Mouse (Mus musculus): Measurements from ENCODE around the gene Tmcc3. TPM values are rescaled to one million over a fixed set of nuclear protein-coding genes. Genes with fewer than 3 reads are reported as not detected.

Gene Tmcc3
- polyA plus RNA-seq, 1 experiment from 2014 or later = 17.5 TPM

- no peak overlapping the region for H3K9ac ChIP-seq
- H3K27me3 ChIP-seq = no peaks in the 10 kb centered on the region
- H3K4me2 ChIP-seq = no peak overlapping the region
- no peaks in the 10 kb centered on the region for H3K36me3 ChIP-seq
- H3K4me1 ChIP-seq = peaks cover 29% of the 10 kb centered on the region
- no peak overlapping the region; the same call in 1 of the 2 replicates for H3K27ac ChIP-seq
- no peaks in the 10 kb centered on the region for H3K9me3 ChIP-seq
- 31% methylated on average over 2 of the region's 2 CpGs for WGBS
- H3K4me3 ChIP-seq = no peak overlapping the region
- no peak for ATAC-seq (ENCODE audit: insufficient number of reproducible peaks, low FRiP score, low TSS enrichment, low read depth)
Measured at GRCm38 (mm10) chr10:94551065-94551464, 239.3 kb downstream of the Tmcc3 start.

- Histone ChIP-seq H3K4me2 (no peak overlapping the region), H3K4me1 (peaks cover 24% of the 10 kb centered on the region), H3K9me3 (no peaks in the 10 kb centered on the region), H3K9ac (no peak overlapping the region), H3K36me3 (no peaks in the 10 kb centered on the region), H3K27ac (no peak overlapping the region), H3K27me3 (no peaks in the 10 kb centered on the region), H3K4me3 (no peak overlapping the region)
- 76% methylated on average over 6 of the region's 6 CpGs for WGBS
- ATAC-seq (ENCODE audit: insufficient number of reproducible peaks, low FRiP score, low TSS enrichment, low read depth) = no peak
Measured at GRCm38 (mm10) chr10:94551511-94551910, 239.8 kb downstream of the Tmcc3 start.

DNA sequence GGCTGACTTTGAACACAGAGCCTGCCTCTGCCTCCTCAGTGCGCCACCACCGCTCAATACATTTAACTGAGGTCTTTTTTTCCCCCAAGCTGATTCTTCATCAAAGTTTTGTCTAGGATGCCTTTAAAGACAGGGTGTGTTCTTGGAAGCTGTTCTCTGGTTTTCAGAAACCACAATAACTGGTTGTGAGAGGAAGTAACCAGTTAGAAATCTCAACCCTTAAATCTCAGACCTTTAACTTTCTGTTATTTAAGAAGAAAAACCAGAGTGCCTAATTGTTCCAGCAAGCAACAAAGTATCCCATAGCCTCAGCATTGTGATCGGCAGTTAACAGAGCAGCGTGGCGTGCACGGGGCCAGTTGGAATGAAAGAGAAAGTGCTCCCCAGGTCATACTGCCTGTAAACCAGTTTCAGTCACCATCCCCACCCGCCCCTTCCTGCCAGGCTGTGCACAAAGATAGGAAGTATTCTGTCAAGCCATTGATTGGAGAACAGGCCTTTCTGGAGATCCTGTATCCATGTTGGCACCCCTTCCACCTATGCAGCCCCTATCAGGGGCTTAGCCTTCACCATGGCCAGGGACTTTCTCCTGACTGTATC lies 240.3 kb downstream of the Tmcc3 start:
- Histone ChIP-seq H3K27me3 (no peaks in the 10 kb centered on the region), H3K9ac (no peak overlapping the region), H3K27ac (no peak overlapping the region), H3K9me3 (no peaks in the 10 kb centered on the region), H3K36me3 (no peaks in the 10 kb centered on the region), H3K4me2 (no peak overlapping the region), H3K4me3 (no peak overlapping the region), H3K4me1 (peaks cover 20% of the 10 kb centered on the region)
- ATAC-seq (ENCODE audit: insufficient number of reproducible peaks, low FRiP score, low TSS enrichment, low read depth) = no peak
- 76% methylated on average over 7 of the region's 7 CpGs for WGBS

DNA sequence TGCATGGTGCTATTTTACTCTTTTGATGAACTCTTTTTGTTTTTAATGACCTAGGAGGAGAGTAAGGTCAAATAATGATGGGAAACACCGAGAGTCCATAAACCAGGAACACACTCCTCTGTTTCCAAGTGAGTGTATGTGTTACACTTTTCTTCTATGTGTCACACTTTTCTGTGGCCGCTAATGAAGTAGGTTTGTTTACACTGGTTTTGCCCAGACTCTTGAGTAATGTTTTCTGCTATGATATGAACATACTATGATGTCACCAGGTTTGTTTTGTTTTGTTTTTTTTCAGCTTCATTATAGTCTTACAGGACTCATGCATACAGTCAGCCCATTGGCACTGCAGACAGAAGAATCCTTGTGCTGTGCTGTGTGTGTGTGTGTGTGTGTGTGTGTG lies 243.6 kb downstream of the Tmcc3 start:
- H3K27ac ChIP-seq = no peak overlapping the region
- 80% methylated on average over 2 of the region's 2 CpGs for WGBS
- no peaks in the 10 kb centered on the region for H3K9me3 ChIP-seq
- no peaks in the 10 kb centered on the region for H3K27me3 ChIP-seq
- no peaks in the 10 kb centered on the region for H3K36me3 ChIP-seq
- no peak overlapping the region for H3K4me2 ChIP-seq
- H3K4me1 ChIP-seq = peaks cover 10% of the 10 kb centered on the region
- H3K4me3 ChIP-seq = no peak overlapping the region
- H3K9ac ChIP-seq = no peak overlapping the region
- ATAC-seq (ENCODE audit: insufficient number of reproducible peaks, low FRiP score, low TSS enrichment, low read depth) = no peak

DNA sequence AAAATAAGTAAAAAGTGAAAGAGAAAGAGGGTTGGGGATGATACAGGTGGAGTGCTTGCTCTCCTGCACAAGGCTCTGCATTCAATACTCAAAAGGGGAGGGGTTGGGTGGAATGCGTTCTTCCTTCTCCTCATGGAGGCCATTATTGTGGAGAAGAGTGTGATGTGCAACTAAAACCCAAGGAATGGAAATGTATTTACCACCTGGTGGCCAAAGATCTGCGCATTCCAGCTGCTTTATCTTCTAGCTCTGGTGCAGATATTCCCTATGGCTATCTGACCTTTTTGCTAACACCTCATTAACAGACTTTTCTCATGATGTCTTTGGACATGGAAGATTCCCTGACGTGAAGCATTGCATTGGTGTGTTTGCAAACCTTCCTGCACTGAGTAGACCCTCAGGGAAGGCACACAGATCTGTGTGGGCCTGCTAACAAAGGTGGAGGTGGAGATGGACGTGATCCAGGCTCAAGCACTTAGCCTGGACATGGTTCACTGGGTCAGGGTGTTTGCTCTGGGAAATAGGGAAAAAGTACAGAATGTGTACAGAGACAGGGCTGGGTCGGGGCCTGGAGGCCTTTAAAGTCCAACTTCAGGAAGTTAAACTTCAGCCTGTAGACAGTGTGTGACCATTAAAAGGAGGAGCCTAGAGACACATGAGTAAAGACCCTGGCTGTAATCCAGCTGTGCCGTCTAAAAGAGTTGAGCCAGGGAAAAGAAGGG lies 245.8 kb downstream of the Tmcc3 start:
- 52% methylated on average over 6 of the region's 6 CpGs for WGBS
- Histone ChIP-seq H3K27ac (no peak overlapping the region), H3K4me2 (no peak overlapping the region), H3K27me3 (no peaks in the 10 kb centered on the region), H3K9ac (no peak overlapping the region), H3K4me1 (no peaks in the 10 kb centered on the region), H3K4me3 (no peak overlapping the region), H3K36me3 (no peaks in the 10 kb centered on the region), H3K9me3 (no peaks in the 10 kb centered on the region)
- ATAC-seq (ENCODE audit: insufficient number of reproducible peaks, low FRiP score, low TSS enrichment, low read depth) = 0 out of 2 replicates have a peak, but pooled peaks have one; percentile 35

GRCm38 (mm10) chr10:94558826-94559225 lies 247.1 kb downstream of the Tmcc3 start:
- H3K36me3 ChIP-seq = no peaks in the 10 kb centered on the region
- no peaks in the 10 kb centered on the region for H3K4me1 ChIP-seq
- H3K9me3 ChIP-seq = no peaks in the 10 kb centered on the region
- 71% methylated on average over 7 of the region's 7 CpGs for WGBS
- H3K4me2 ChIP-seq = no peak overlapping the region
- H3K9ac ChIP-seq = no peak overlapping the region
- H3K27ac ChIP-seq = no peak overlapping the region
- H3K27me3 ChIP-seq = no peaks in the 10 kb centered on the region
- no peak for ATAC-seq (ENCODE audit: insufficient number of reproducible peaks, low FRiP score, low TSS enrichment, low read depth)
- no peak overlapping the region for H3K4me3 ChIP-seq

DNA sequence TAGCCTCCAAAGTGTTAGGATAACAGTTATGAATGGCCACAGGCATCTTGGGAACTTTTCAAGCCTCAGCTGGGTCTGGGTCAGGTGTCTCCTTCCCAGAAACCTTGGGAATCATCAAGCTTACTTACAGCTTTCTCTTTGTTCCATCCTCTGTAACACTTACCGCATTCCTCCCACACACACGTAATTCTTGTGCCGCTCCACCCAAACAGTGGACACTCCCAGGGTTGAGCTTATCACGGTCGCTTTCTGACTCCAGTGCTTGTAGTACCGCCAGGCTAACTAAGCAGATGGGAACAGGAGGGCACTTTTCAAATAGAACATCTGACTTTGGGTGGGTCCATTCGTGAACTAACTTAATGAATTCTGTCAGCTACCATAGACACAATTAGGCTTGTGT lies 249.6 kb downstream of the Tmcc3 start:
- Histone ChIP-seq H3K27me3 (no peaks in the 10 kb centered on the region), H3K4me3 (no peak overlapping the region), H3K36me3 (no peaks in the 10 kb centered on the region), H3K27ac (no peak overlapping the region), H3K9me3 (no peaks in the 10 kb centered on the region), H3K9ac (no peak overlapping the region), H3K4me1 (peaks cover 5% of the 10 kb centered on the region; the same call in 1 of the 2 replicates), H3K4me2 (no peak overlapping the region)
- 75% methylated on average over 7 of the region's 7 CpGs for WGBS
- no peak for ATAC-seq (ENCODE audit: insufficient number of reproducible peaks, low FRiP score, low TSS enrichment, low read depth)

GRCm38 (mm10) chr10:94562188-94562587 lies 250.4 kb downstream of the Tmcc3 start:
- no peaks in the 10 kb centered on the region for H3K27me3 ChIP-seq
- no peaks in the 10 kb centered on the region for H3K36me3 ChIP-seq
- H3K4me1 ChIP-seq = peaks cover 5% of the 10 kb centered on the region; the same call in 1 of the 2 replicates
- no peak overlapping the region for H3K9ac ChIP-seq
- H3K4me2 ChIP-seq = no peak overlapping the region
- ATAC-seq (ENCODE audit: insufficient number of reproducible peaks, low FRiP score, low TSS enrichment, low read depth) = no peak
- H3K27ac ChIP-seq = no peak overlapping the region
- H3K9me3 ChIP-seq = no peaks in the 10 kb centered on the region
- H3K4me3 ChIP-seq = no peak overlapping the region
- 14% methylated on average over 1 of the region's 1 CpGs for WGBS

GRCm38 (mm10) chr10:94562991-94563390 lies 251.2 kb downstream of the Tmcc3 start:
- 85% methylated on average over 3 of the region's 3 CpGs for WGBS

DNA sequence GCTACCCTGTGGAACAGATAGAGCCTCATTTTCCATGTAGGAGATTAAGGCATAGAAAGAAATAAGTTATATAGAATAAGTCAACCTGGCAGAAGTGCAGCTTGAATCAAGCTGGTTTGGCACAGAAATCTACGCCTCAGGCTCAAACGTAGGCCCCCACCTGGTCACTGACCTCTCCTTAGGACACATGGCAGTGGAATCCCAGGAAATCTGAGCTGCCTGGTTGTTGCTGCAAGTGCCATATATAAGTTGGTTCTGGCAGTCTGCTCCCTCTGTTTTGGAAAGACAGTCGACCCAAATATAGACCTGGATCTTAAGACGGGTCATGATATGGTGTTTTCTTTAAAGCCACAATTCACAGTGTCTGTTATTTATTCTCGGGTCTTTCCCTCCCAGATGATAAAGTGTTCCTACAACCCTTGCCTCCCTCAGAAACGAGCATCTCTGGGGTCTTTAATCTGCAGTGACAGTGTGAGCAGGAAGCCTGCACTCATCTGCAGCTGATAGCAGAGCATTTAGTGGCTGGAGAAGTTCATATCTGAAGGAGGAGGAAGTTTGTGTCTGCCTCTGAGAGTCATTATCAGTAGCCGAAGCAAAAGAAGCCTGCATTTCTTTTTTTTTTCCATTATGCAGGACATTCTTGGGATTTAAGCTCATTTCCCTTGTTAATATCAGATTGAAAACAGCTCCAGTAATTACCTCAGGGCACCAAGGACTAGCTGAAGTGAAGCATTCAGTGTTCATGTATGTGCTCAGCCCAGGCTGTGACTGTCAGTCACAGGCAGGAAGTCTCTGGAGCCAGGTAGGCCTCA lies 253.9 kb downstream of the Tmcc3 start:
- H3K27ac ChIP-seq = no peak overlapping the region

More at GRCm38 (mm10) chr10:94562991-94563390, 251.2 kb downstream of the Tmcc3 start:
- no peak overlapping the region for H3K27ac ChIP-seq
- no peaks in the 10 kb centered on the region for H3K9me3 ChIP-seq
- no peaks in the 10 kb centered on the region for H3K27me3 ChIP-seq
- no peak overlapping the region for H3K4me3 ChIP-seq
- H3K9ac ChIP-seq = no peak overlapping the region
- no peaks in the 10 kb centered on the region for H3K36me3 ChIP-seq
- 0 out of 2 replicates have a peak, but pooled peaks have one; percentile 48 for ATAC-seq (ENCODE audit: insufficient number of reproducible peaks, low FRiP score, low TSS enrichment, low read depth)
- H3K4me1 ChIP-seq = peaks cover 5% of the 10 kb centered on the region; the same call in 1 of the 2 replicates
- H3K4me2 ChIP-seq = no peak overlapping the region

GRCm38 (mm10) chr10:94566222-94566868 lies 254.6 kb downstream of the Tmcc3 start:
- no peak overlapping the region for H3K9ac ChIP-seq
- no peak overlapping the region for H3K4me2 ChIP-seq
- no peaks in the 10 kb centered on the region for H3K9me3 ChIP-seq
- ATAC-seq (ENCODE audit: insufficient number of reproducible peaks, low FRiP score, low TSS enrichment, low read depth) = no peak
- 68% methylated on average over 21 of the region's 21 CpGs for WGBS
- H3K27me3 ChIP-seq = no peaks in the 10 kb centered on the region
- peaks cover 12% of the 10 kb centered on the region; the same call in 1 of the 2 replicates for H3K4me1 ChIP-seq
- H3K4me3 ChIP-seq = no peak overlapping the region
- no peak overlapping the region for H3K27ac ChIP-seq
- H3K36me3 ChIP-seq = no peaks in the 10 kb centered on the region

More for the DNA sequence above, 253.9 kb downstream of the Tmcc3 start:
- Histone ChIP-seq H3K9me3 (no peaks in the 10 kb centered on the region), H3K4me1 (peaks cover 11% of the 10 kb centered on the region; the same call in 1 of the 2 replicates), H3K4me2 (no peak overlapping the region), H3K4me3 (no peak overlapping the region), H3K27me3 (no peaks in the 10 kb centered on the region), H3K9ac (no peak overlapping the region), H3K36me3 (no peaks in the 10 kb centered on the region)
- 42% methylated on average over 7 of the region's 7 CpGs for WGBS
- no peak for ATAC-seq (ENCODE audit: insufficient number of reproducible peaks, low FRiP score, low TSS enrichment, low read depth)

Measured in limb, embryonic 15.5 days (tissue).